Mouse (Mus musculus): ENCODE data around the gene Tbc1d9. TPM values are rescaled to one million over a fixed set of nuclear protein-coding genes. Genes with fewer than 3 reads are reported as not detected.
A peak's percentile ranks its signal among the peaks of the same experiment; 100 is the strongest.

Gene Tbc1d9
- total RNA-seq, 2 experiments from 2014 or later, result 81.2 to 87.7 TPM

DNA sequence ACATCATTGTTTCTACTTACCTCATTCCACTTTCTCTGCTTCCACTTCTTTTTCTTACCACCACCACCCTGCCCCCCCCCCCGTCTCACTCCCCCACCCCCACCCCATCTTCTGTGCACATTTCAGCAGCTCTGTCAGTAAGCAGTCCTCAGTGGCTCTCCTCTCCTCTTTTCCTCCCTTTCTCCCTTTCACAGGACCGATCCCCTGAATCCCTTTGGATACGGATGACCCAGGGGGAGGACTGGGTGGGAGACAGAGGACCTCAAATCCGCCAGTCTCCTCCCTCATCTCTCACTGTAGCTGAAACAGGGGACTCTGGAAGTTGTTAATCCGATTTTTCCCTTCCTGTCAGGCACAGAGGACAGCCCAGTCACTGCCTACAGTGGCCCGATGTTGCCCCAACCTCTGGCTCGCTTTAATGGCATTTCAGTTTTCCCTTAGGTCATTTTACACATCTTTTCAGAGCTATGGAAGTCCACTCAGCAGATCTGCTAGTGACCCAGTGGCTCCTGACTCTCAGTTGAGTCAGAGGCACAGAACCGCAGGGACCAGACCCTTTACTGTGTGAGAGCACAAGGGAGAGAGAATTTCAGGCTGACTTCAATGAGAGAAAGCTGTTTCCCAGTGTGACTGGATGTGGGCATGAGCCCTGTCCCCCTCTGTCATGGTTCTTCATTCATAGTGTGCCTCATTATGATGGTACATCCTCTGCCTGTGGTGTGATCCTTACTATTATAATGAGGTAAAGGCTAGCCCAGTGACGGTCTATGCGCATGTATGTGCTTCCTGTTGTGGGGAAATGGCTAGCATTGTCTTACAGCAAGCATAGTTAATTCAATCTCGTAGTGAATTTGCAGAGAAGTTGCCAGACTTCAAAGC lies 12.4 kb downstream of the Tbc1d9 start:
- no peak for DNase-seq (ENCODE audit: low spot score in 2 of 2)

DNA sequence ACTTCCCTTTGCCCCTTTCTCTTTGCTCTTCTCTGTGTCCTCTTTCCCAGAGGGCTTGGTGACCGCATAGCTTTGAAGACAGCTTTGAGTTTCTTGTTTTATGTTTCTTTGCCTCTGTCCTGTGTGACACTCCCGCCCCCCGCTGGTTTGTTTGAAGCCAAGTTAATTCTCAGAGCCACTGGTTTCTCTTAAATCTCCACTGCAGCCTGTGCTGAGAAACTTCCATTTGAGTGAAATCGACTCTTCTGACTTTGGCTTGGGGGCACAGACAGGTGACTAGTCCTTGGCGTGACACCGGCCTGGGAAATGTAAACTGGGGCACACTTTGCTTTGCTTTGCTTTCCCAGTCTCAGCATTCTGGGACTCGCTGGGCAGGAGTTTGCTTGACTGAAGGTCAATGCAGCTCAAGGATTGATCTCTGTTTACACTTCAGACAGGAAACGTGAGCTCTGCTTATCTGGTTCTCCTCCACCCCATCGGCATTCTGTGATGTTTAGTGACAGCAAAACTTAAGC lies 13.1 kb downstream of the Tbc1d9 start:
- no peak for DNase-seq (ENCODE audit: low spot score in 2 of 2)

DNA sequence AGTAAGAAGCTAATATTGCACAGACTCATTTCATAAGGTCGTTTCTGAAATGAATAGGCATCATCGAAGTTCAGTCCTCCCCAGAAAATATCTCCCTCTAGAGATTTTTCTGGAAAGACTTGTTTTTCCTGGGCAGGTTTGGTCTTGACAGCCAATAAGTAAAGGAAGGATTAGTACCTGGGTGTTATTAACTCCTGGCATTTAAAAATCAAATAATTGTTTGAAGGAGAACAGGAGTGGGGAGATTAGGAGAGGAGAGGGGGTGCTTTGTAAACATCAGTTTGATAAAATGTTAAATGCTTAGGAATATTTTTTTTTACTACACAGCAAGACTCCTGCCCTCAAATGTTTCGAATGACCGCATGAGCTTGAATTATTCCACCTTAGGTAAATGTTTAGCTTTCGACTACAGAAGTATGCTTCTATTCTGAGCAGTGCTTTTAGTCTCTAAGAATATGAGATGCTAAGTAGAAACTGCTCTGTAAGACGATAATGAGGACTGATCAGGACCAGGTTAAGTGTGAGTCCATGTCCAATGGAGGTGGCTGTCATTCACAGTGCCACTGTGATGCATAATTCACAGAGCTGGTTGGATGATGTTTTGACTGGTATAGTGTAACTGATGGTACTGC lies 16.8 kb downstream of the Tbc1d9 start:
- DNase-seq (ENCODE audit: low spot score in 2 of 2), result no peak

DNA sequence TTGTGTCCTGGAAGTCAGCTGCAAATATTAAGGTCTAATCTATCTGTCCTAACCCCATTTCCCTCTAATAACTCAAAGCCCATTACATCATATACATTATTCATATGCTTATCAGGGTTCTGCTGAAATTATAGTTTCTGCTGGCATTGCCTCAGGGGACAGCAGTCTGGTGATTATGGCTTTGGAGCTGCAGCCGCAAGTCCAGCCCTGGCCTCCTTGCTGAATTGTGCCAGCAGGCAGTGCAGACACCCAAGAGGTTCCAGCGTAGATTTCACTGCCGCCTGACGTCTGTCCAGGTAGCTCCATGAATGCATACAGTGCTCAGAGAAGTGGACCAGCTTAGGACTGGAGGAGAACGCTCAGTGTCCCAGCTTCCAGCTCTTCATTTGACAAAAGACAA lies 17.6 kb downstream of the Tbc1d9 start:
- DNase-seq (ENCODE audit: low spot score in 2 of 2), result no peak

- no peak for DNase-seq (ENCODE audit: low spot score in 2 of 2)
Observed at GRCm38 (mm10) chr8:83186376-83186775, 21.2 kb downstream of the Tbc1d9 start.

DNA sequence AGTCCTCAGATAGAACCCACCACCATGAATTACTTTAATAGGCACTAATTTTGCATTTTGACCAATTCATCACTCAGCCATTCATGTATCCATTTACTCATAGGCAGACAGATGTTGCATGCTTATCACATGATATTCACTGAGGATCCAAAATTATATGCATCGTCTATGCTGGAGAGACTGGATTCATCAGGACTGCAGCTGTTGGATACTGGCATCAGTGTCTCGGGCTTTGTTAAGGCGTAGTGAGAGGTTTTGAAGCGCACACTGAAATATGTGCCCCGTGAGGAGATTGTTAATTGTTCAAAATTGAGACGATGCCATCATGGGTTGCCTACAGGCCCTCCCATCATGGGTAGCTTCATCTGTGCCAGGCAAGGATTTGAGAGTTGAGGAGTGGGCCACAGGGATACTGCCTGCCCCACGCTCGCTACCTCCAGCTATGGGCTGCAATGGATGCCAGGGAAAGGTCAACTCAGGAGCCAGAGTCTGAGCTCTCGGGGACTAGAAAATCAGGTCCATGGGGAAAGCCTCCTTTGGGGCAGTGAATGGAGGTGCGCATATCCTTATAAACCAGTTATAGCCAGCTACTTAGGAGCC lies 22.3 kb downstream of the Tbc1d9 start:
- DNase-seq (ENCODE audit: low spot score in 2 of 2), result no peak

GRCm38 (mm10) chr8:83189538-83190095 lies 24.5 kb downstream of the Tbc1d9 start:
- DNase-seq (ENCODE audit: low spot score in 2 of 2), result no peak

GRCm38 (mm10) chr8:83196088-83196487 lies 30.9 kb downstream of the Tbc1d9 start:
- peak; percentile 52 to 72 for DNase-seq (ENCODE audit: low spot score in 2 of 2)

DNA sequence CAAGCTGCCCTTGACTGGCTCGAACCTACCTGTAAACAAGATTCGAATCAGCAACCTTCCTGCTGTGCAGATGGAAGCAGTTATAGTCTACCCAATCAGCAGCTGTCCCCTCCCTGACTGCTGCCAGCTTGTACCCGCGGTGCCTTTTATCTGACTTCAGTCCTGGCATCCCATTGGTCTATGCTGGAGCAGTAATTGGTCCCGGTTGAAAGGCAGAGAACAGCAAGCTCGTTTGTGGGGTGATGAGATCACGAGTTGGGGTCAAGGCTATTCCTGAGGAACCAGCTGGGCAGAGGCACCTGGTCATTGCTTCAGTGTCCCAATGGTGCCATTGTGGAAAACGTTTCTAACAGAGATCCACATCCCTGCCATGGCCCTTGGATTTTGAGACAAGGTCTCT lies 34.6 kb downstream of the Tbc1d9 start:
- no peak for DNase-seq (ENCODE audit: low spot score in 2 of 2)

DNA sequence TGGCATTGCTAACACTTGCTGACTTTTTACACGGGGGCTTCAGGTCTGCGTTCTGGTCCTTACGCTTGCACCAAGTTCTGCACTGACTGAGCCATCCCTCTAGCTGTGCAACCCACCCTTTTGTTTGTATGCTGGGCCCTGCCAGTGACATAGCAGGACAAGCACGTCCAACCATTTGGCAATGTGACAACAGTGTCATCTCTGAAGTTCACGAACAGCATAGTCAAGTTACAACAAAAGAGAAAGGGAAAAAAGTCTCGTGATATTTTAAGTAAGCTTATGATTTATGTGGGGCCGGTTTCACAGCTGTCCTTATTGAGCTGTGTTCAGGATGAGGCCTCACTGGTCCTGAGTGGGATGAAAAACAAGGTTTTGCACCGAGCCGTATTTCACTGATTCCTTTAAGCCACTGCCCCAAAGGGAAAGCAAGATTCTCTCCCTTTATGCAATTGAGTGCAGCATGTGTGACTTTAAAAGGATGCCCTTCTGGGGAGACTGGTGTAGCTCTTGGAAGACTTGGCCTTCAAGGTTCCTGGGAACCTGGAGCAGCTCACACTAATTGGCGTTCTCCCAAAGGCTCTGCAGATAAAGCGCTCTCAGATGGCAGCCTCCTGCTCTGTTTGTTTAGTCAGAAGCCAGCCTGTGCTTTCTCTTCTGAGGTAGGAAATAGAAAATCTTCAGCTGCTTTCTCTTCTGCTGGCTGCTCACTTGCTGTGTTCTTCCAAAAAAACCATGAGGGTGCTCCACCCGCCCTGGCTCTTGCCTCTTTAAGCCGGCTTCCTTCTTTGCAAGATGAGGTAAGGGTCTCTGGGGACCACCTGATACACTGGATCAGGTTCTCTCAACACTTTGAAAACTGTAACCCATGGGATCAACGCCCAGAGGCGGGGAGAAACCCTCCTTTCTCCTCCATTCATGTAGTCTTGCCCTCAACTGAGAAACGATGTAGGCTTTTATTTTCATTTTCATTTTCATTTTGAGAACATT lies 35.3 kb downstream of the Tbc1d9 start:
- peak; percentile 35 to 41 for DNase-seq (ENCODE audit: low spot score in 2 of 2)

GRCm38 (mm10) chr8:83202946-83203345 lies 37.8 kb downstream of the Tbc1d9 start:
- no peak for DNase-seq (ENCODE audit: low spot score in 2 of 2)

DNA sequence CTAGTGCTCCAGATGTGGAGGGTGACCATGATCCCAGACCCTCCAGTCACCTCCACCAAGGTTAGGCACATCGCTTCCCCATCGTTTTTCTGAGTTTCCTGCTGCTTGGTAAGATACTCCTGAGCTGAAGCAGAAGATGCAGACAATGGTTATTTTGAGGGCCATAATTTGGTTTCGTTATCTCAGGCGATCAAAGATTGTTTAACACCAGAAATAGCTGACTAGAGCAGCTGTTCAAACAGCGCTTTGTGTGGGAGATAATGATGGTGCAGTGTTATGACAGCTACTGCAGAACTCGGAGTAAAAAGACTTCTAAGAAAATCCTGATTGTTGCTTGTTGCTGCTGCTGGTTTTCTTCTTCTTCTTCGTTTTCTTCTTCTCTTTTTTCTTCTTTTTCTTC lies 40.8 kb downstream of the Tbc1d9 start:
- DNase-seq (ENCODE audit: low spot score in 2 of 2), result peak in 1 of 2 experiments; percentile 43

- DNase-seq (ENCODE audit: low spot score in 2 of 2), result no peak
Observed at GRCm38 (mm10) chr8:83209581-83209980, 44.4 kb downstream of the Tbc1d9 start.

- no peak for DNase-seq (ENCODE audit: low spot score in 2 of 2)
Observed at GRCm38 (mm10) chr8:83210676-83211075, 45.5 kb downstream of the Tbc1d9 start.

DNA sequence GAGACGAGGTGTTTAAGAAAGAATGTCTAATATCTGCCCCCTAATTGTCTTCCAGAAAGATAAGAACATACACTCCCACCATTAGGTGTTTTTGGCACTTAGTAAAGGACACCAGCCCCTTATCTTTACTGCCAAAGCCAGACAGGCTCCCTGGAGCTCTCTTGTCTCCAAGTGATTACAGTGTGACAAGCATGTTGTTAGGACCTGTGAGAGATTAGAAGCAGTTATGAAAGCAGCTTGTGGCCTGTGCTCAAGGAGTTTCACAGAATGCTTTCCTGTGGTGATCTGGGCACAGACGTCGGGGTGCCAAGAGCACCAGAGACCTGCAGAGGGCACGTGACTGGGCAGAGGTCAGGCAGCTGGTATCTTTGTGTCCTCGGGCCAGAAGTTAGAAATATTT lies 49.9 kb downstream of the Tbc1d9 start:
- no peak for DNase-seq (ENCODE audit: low spot score in 2 of 2)

DNA sequence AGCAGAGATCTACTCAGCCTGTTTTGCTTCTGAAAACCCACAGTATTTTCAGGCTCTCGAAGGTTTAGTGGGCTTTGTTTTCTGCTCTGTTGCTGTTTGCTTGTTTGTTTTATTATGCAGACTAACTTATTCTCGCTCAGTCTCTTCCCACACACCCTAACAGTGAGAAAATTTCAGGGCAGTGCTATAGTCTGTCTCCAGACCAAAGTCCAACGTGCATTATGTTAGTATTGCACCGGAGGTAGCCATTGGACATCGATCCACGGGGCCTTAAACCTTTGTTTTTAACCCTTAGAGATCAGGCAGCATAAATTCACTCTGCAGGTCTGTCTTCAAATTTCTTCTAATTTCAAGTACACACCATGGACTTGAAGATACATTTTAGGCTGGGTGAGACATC lies 51.4 kb downstream of the Tbc1d9 start:
- no peak for DNase-seq (ENCODE audit: low spot score in 2 of 2)

DNA sequence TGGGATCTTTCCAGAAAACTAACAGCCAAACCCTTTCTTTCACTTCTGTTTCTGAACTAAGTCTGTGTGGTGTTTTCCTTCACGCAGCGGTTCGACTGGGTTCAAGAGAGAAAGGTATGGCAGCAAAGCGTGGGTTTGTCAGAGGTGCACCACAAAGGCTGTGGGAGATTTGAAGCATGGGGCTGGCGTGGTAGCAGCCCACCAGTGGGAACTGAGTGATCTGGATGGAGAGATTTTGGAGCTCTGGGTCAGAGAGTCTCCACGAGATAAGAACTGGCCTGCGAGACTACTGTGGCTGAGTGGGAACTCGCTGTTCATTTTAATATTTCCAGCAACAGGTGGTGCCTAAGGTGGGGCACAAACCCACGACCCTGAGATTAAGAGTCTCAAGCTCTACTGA lies 52.0 kb downstream of the Tbc1d9 start:
- no peak for DNase-seq (ENCODE audit: low spot score in 2 of 2)

DNA sequence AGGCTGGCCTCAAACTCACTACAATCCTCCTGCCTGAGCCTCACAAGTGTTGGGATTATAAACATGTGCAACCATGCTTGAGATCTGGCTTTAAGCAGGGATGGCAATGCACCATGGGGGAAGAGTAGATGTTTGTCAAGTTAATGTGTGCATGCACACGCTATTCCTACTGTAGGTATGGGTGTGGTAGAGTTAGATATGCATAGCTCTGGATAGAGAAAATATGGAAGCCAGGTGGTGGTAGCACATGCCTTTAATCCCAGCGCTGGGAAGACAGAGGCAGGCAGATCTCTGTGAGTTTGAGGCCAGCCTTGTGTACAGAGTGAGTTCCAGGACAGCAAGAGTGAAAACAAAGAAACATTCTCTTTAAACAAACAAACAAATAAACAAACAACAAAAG lies 52.7 kb downstream of the Tbc1d9 start:
- no peak for DNase-seq (ENCODE audit: low spot score in 2 of 2)

- no peak for DNase-seq (ENCODE audit: low spot score in 2 of 2)
Observed at GRCm38 (mm10) chr8:83219392-83219791, 54.2 kb downstream of the Tbc1d9 start.

- DNase-seq (ENCODE audit: low spot score in 2 of 2), result no peak
Observed at GRCm38 (mm10) chr8:83220746-83221145, 55.6 kb downstream of the Tbc1d9 start.

Measured in layer of hippocampus, postnatal 14 days (tissue).